Mouse (Mus musculus) C2C12 (cell line): Measurements from ENCODE around the gene Mal.

Experiments
- CEBPB ChIP-seq: IDR thresholded peaks from one replicate; pipeline ENCODE4 v1.6.1; 2011; ENCODE audit warnings: low read depth, mild to moderate bottlenecking, control low read depth, moderate library complexity
- CTCF ChIP-seq: IDR thresholded peaks from one replicate; pipeline ENCODE4 v1.5.1; 2011; ENCODE audit not compliant: control insufficient read depth, insufficient read depth, insufficient read length
- FOSL1 ChIP-seq: IDR thresholded peaks from one replicate; pipeline ENCODE4 v1.8.0; 2011; ENCODE audit warnings: mild to moderate bottlenecking, low read length; ENCODE audit not compliant: poor library complexity, insufficient read depth, severe bottlenecking
- MAX ChIP-seq: IDR thresholded peaks from one replicate; pipeline ENCODE4 v1.6.1; 2011; ENCODE audit warnings: mild to moderate bottlenecking, control low read depth
- MYOG ChIP-seq: IDR thresholded peaks from one replicate; pipeline ENCODE4 v1.6.1; 2011; ENCODE audit not compliant: control insufficient read depth, insufficient read length; ENCODE audit errors: extremely low read depth
- USF1 ChIP-seq: IDR thresholded peaks from one replicate; pipeline ENCODE4 v1.6.1; 2011; ENCODE audit warnings: low read depth, mild to moderate bottlenecking, control low read depth, moderate library complexity

DNA sequence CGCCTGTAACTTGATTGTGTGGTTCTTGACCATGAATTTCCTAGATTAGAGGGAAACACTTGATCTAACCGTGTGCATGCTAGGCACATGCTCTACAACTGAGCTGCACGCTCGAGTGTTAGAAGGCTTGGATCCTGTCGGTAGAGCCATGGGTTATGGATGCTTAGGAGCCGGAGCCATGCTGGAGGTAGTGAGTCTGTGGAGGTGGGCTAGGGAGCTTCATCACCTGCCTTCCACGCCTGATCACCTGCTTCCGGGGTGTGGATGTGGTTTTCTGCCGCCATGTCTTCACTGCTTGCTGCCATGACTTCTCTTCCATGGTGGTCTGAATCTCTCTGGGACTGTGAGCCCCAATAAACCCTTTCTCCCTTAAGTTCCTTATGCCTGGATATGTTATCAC lies 67.6 kb downstream of the Mal start:
- TF ChIP-seq CTCF (no peak), MYOG (no peak), FOSL1 (no peak), USF1 (no peak), CEBPB (no peak), MAX (no peak)
